Mouse (Mus musculus): ENCODE measurements at regions not wholly inside any gene's neighbourhood (a gene's known extent, or its start where the extent isn't known, plus 50 kb on each side); places are given as distances from the start of the nearest gene placed in this dataset.
A peak's percentile ranks its signal among the peaks of the same experiment; 100 is the strongest.

DNA sequence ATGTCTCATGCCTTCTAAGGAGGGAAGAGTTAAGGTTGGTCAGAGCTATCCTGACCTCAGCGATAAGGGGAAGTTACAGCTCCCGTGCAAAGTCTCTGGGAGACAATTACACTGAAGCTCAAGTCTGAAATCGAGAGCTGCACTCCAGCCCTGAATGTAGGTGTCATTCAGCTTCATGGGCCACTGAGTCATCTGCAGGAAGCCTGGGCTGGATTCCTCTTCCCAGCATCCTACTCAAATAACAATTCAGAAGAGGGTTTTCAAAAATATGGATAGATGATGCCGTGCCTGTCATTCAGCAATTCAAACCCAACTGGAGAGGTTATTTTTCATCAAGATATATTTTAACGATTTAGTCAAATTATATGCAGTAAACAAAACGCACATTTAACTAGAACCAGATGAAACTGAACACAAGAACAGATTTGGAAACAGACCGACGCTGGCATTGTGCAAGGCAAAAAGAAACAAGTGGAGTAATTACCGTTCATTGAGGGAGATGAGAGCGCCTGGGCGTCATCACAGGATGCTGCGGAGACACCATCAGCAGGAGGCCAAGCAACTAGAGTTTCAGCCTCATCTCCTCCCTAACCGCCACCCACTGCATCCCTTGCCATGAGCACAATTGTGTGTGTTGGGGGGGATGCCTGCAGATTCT is 57.8 kb upstream of the Cfap46 start:
- no peak for ATAC-seq (replicated peaks; ENCODE audit: insufficient number of reproducible peaks, insufficient read depth, low FRiP score, low read depth)
- WGBS: 69% methylated on average over 13 of the region's 13 CpGs

DNA sequence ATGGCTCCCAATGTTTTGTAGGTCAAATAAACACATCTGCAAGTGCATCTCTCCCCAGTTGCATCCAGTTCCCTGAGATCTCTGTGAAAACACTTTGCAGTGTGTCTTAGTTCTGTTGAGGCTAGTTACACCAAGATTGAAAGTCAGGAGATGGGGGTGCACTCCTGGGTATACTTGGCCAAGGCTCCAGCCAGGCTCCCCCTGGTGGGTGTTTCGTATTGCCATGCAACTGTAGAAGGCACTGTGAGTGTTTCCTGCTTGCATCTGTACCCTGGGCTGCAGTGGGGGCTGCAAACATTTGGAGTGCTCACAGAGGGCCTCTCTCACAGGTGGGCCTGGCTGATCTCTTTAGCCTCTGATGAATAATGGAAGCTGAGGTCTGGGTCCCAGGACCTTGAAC is 63.2 kb upstream of the Cfap46 start:
- no peak for ATAC-seq (replicated peaks; ENCODE audit: insufficient number of reproducible peaks, insufficient read depth, low FRiP score, low read depth)
- Histone ChIP-seq H3K4me2 (no peak overlapping the region), H3K9ac (no peak overlapping the region), H3K36me3 (no peaks in the 10 kb centered on the region), H3K4me3 (no peak overlapping the region), H3K9me3 (replicated peaks) (no peaks in the 10 kb centered on the region), H3K4me1 (replicated peaks) (no peaks in the 10 kb centered on the region), H3K27ac (no peak overlapping the region), H3K27me3 (no peaks in the 10 kb centered on the region)
- 34% methylated on average over 1 of the region's 1 CpGs for WGBS

More for the DNA sequence above, 57.8 kb upstream of the Cfap46 start:
- Histone ChIP-seq H3K36me3 (no peaks in the 10 kb centered on the region), H3K9ac (no peak overlapping the region), H3K27me3 (no peaks in the 10 kb centered on the region), H3K4me1 (replicated peaks) (no peaks in the 10 kb centered on the region), H3K27ac (no peak overlapping the region), H3K4me3 (no peak overlapping the region), H3K9me3 (replicated peaks) (no peaks in the 10 kb centered on the region), H3K4me2 (no peak overlapping the region)

DNA sequence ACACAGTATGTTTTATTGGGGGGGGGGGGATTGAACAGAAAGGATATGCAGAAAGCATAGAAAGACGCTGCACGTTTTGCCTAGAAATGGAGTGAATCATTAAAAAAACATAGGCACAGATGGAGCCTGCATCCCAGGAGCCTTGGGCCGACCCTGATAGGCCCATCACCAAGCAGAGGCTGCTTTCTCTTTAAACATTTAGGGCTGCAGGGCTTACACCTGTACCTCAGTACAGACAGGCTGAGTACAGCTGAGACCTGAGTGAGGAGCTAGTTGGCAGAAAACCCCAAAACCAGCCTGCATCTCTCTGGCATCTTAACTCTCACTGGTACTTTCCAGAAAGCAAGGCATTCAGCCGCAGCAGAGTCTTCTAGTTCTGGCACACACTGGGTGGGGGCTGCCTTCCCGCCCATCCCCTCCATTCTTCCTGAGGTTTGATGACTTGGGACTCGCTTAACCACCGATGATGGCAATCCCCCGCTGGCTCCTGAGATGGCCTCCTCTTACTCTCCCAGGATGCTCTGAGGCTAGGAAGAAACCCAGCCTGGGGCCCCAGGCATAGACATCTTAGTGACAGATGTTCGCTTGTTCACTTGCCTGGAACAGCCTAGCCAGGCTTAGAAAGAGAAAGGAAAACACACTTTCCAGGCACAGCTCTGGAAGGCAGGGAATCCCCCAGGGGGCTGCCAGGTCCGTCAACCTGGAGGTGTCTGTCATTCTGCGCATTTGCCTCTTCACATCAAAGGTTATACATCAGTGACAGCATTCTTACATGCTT is 63.9 kb upstream of the Cfap46 start:
- no peaks in the 10 kb centered on the region for H3K36me3 ChIP-seq
- H3K4me1 ChIP-seq (replicated peaks): no peaks in the 10 kb centered on the region
- 78% methylated on average over 11 of the region's 11 CpGs for WGBS
- no peak overlapping the region for H3K4me3 ChIP-seq
- no peak for ATAC-seq (replicated peaks; ENCODE audit: insufficient number of reproducible peaks, insufficient read depth, low FRiP score, low read depth)
- no peak overlapping the region for H3K4me2 ChIP-seq
- H3K27me3 ChIP-seq: no peaks in the 10 kb centered on the region
- no peak overlapping the region for H3K9ac ChIP-seq
- no peak overlapping the region for H3K27ac ChIP-seq
- no peaks in the 10 kb centered on the region for H3K9me3 ChIP-seq (replicated peaks)

GRCm38 (mm10) chr7:139755004-139755403 is 71.4 kb upstream of the Cfap46 start:
- Histone ChIP-seq H3K9ac (no peak overlapping the region), H3K36me3 (no peaks in the 10 kb centered on the region), H3K4me3 (no peak overlapping the region), H3K4me1 (replicated peaks) (no peaks in the 10 kb centered on the region), H3K9me3 (replicated peaks) (no peaks in the 10 kb centered on the region), H3K27ac (no peak overlapping the region), H3K27me3 (no peaks in the 10 kb centered on the region), H3K4me2 (no peak overlapping the region)
- no peak for ATAC-seq (replicated peaks; ENCODE audit: insufficient number of reproducible peaks, insufficient read depth, low FRiP score, low read depth)
- WGBS: 87% methylated on average over 8 of the region's 8 CpGs

GRCm38 (mm10) chr7:139762522-139762921 is 71.5 kb upstream of the Adgra1 start:
- H3K9me3 ChIP-seq (replicated peaks): no peaks in the 10 kb centered on the region
- H3K27me3 ChIP-seq: no peaks in the 10 kb centered on the region
- peak overlapping the region; percentile 59 for H3K27ac ChIP-seq
- peak overlapping the region; percentile 2; the same call in 1 of the 2 replicates for H3K4me2 ChIP-seq
- H3K4me3 ChIP-seq: no peak overlapping the region
- no peak overlapping the region for H3K9ac ChIP-seq
- 48% methylated on average over 1 of the region's 1 CpGs for WGBS
- peak; percentile 56; the same call in 1 of the 2 replicates for ATAC-seq (replicated peaks; ENCODE audit: insufficient number of reproducible peaks, insufficient read depth, low FRiP score, low read depth)
- H3K4me1 ChIP-seq (replicated peaks): peaks cover 19% of the 10 kb centered on the region
- H3K36me3 ChIP-seq: no peaks in the 10 kb centered on the region

DNA sequence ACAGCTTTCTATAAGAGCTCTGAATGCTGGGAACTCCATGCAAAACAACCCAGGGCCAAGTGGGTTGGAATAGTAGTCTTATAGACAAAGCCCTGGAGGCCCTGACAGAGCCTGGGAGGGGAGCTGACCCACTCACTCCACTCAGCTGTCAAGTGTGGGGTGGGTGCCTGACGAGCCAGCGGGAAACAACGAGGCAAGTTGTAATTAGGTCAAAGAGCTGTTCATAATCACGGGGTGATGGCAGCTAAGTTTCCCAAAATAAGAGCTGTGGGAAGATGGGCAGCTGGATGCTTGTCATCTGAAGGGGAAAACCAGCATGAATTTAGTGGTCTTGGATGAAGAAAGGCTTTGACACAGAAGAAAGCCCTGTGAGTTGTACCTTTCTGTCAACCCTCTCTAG is 70.7 kb upstream of the Adgra1 start:
- WGBS: 26% methylated on average over 4 of the region's 4 CpGs
- Histone ChIP-seq H3K4me3 (no peak overlapping the region), H3K27ac (peak overlapping the region; percentile 59), H3K4me2 (no peak overlapping the region), H3K9me3 (replicated peaks) (no peaks in the 10 kb centered on the region), H3K9ac (no peak overlapping the region), H3K36me3 (no peaks in the 10 kb centered on the region), H3K4me1 (replicated peaks) (peaks cover 19% of the 10 kb centered on the region), H3K27me3 (no peaks in the 10 kb centered on the region)
- ATAC-seq (replicated peaks; ENCODE audit: insufficient number of reproducible peaks, insufficient read depth, low FRiP score, low read depth): no peak

DNA sequence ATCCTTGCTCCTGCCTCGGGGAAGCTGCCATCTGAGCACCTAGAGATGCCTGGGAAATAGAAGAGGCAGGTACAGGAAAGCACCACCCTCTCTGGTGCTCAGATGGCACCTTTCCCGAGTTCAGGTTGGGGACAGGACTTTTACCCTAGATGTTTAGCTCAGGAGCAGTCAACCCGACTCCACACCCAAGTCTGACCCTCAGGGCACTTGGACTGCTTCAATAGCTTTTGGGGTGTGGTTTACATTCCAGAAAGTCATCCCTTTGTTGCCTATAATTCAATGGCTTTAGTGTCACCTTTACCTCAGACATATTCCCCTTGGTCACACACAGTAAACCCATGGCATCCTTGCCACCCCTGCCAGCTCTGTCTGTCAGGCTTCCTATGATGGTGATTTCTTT is 67.7 kb upstream of the Adgra1 start:
- no peak for ATAC-seq (replicated peaks; ENCODE audit: insufficient number of reproducible peaks, insufficient read depth, low FRiP score, low read depth)
- Histone ChIP-seq H3K4me1 (replicated peaks) (peaks cover 19% of the 10 kb centered on the region), H3K4me2 (no peak overlapping the region), H3K9me3 (replicated peaks) (no peaks in the 10 kb centered on the region), H3K27me3 (no peaks in the 10 kb centered on the region), H3K4me3 (no peak overlapping the region), H3K9ac (no peak overlapping the region), H3K36me3 (no peaks in the 10 kb centered on the region), H3K27ac (no peak overlapping the region)
- 60% methylated on average over 3 of the region's 3 CpGs for WGBS

DNA sequence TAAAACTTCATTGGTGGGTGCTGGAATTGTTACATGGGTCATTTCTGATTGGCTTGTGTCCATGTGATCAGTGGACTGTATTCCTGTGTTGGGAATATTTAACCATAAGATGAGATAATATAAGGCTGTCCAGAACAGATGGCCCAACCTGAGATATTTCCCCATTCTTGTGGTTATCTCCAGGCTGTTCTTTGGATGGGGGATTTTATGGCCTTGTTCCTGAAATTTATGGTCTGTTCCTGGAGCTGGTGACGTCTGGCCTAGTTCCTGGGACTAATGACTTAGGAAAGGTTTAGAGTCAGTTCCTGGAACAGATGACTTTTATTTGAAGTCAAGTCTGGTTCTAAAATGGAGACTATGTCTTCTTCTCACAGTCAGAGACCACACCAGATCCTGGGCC is 64.8 kb upstream of the Adgra1 start:
- Histone ChIP-seq H3K27me3 (no peaks in the 10 kb centered on the region), H3K9me3 (replicated peaks) (no peaks in the 10 kb centered on the region), H3K36me3 (no peaks in the 10 kb centered on the region), H3K4me3 (no peak overlapping the region), H3K9ac (no peak overlapping the region), H3K4me1 (replicated peaks) (no peaks in the 10 kb centered on the region), H3K4me2 (no peak overlapping the region), H3K27ac (no peak overlapping the region)
- no peak for ATAC-seq (replicated peaks; ENCODE audit: insufficient number of reproducible peaks, insufficient read depth, low FRiP score, low read depth)
- 58% methylated on average over 1 of the region's 1 CpGs for WGBS

DNA sequence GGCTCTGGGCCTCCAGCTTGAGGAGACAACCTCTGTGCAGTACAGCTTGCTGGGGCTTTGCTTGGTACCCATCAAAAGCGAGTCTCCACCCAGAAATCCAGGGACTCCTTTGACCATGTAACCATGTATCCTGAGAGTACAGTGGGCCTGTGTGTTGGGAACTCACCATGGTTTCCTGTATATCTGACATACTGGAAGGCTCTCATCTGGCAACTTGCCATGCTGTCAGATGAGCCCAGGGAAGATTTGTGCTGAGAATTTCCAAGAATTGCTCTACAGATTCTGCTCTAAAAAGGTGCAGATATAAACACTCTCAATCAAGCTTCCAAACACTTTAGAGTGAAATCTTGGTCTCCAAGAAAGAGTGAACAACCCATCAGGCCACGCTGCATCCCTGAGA is 56.7 kb upstream of the Adgra1 start:
- H3K27me3 ChIP-seq: no peaks in the 10 kb centered on the region
- H3K4me1 ChIP-seq (replicated peaks): 0 out of 2 replicates have a peak, but pooled peaks cover 4% of the 10 kb centered on the region
- H3K36me3 ChIP-seq: no peaks in the 10 kb centered on the region
- no peak for ATAC-seq (replicated peaks; ENCODE audit: insufficient number of reproducible peaks, insufficient read depth, low FRiP score, low read depth)
- H3K9me3 ChIP-seq (replicated peaks): no peaks in the 10 kb centered on the region
- H3K4me3 ChIP-seq: no peak overlapping the region
- no peak overlapping the region for H3K27ac ChIP-seq
- H3K9ac ChIP-seq: no peak overlapping the region
- 75% methylated on average over 2 of the region's 2 CpGs for WGBS
- H3K4me2 ChIP-seq: no peak overlapping the region

DNA sequence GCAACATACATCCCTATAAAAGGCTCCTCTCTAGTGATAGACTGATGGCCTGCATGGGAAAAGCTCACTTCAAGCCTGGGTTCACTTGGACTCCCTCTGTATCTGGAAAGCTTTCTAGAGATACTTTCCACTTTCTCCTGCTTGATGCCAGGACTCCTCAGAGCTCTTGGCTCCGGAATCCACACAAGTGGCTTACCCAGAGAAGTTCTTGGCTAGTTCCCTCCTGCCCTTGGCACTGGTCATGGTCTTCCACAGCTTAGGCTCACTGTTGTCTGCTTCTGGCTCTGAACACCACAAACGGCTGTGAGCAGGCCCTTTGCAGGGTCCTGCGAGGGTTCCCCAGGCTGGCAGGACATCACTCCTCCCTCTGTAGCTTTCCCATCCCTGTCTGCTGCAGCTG is 54.1 kb upstream of the Adgra1 start:
- H3K4me1 ChIP-seq (replicated peaks): 0 out of 2 replicates have a peak, but pooled peaks cover 4% of the 10 kb centered on the region
- H3K4me3 ChIP-seq: no peak overlapping the region
- ATAC-seq (replicated peaks; ENCODE audit: insufficient number of reproducible peaks, insufficient read depth, low FRiP score, low read depth): no peak
- no peak overlapping the region for H3K27ac ChIP-seq
- H3K9ac ChIP-seq: no peak overlapping the region
- H3K27me3 ChIP-seq: no peaks in the 10 kb centered on the region
- 75% methylated on average over 3 of the region's 3 CpGs for WGBS
- no peaks in the 10 kb centered on the region for H3K36me3 ChIP-seq
- H3K4me2 ChIP-seq: no peak overlapping the region
- no peaks in the 10 kb centered on the region for H3K9me3 ChIP-seq (replicated peaks)

- Histone ChIP-seq H3K4me1 (replicated peaks) (0 out of 2 replicates have a peak, but pooled peaks cover 4% of the 10 kb centered on the region), H3K4me2 (no peak overlapping the region), H3K9me3 (replicated peaks) (no peaks in the 10 kb centered on the region), H3K4me3 (no peak overlapping the region), H3K27me3 (no peaks in the 10 kb centered on the region), H3K27ac (no peak overlapping the region), H3K9ac (no peak overlapping the region), H3K36me3 (no peaks in the 10 kb centered on the region)
- 47% methylated on average over 2 of the region's 2 CpGs for WGBS
- no peak for ATAC-seq (replicated peaks; ENCODE audit: insufficient number of reproducible peaks, insufficient read depth, low FRiP score, low read depth)
Measured at GRCm38 (mm10) chr7:139781513-139781912, 52.5 kb upstream of the Adgra1 start.

Data from heart, embryonic 15.5 days (tissue).